Mouse (Mus musculus) left cerebral cortex, postnatal 25 days (tissue): ENCODE measurements around the gene P4ha3. TPM values are rescaled to one million over a fixed set of nuclear protein-coding genes. Genes with fewer than 3 reads are reported as not detected.

Experiments
- total RNA-seq, 2 experiments: library from RNA; stranded (reverse); gene quantifications; 2 replicates each; pipeline ENCODE4 v1.2.3; 2021

The P4ha3 gene
- total RNA-seq, 2 experiments from 2014 or later: 6.0 TPM

Other genes starting within 250 kb of the P4ha3 start
- gene Pold3, start 164.0 kb upstream of the P4ha3 start, total RNA-seq: 10 to 100 TPM; 32.9 to 35.7 TPM
- 1 to 10 TPM; 4.9 to 5.4 TPM for gene Lipt2, start 126.2 kb upstream of the P4ha3 start, total RNA-seq
- not detected for gene Kcne3, start 109.0 kb upstream of the P4ha3 start, total RNA-seq
- gene Pgm2l1, start 58.1 kb upstream of the P4ha3 start, total RNA-seq: 100 to 1,000 TPM; 303 to 336 TPM
- gene C2cd3, start 86.7 kb downstream of the P4ha3 start, total RNA-seq: 10 to 100 TPM; 20.4 to 21.5 TPM
- 100 to 1,000 TPM; 202 to 218 TPM for gene Ppme1, start 86.8 kb downstream of the P4ha3 start, total RNA-seq
- gene Ucp3, start 187.5 kb downstream of the P4ha3 start, total RNA-seq: 1 to 10 TPM; 2.4 to 2.5 TPM
- gene Ucp2, start 207.8 kb downstream of the P4ha3 start, total RNA-seq: 10 to 100 TPM; 77.1 to 78.9 TPM
- under 1 TPM; 0.25 to 0.60 TPM for gene Dnajb13, start 229.4 kb downstream of the P4ha3 start, total RNA-seq